Mouse (Mus musculus) brain, embryonic 14.5 days (tissue): ENCODE measurements at regions not wholly inside any gene's neighbourhood (a gene's known extent, or its start where the extent isn't known, plus 50 kb on each side); places are given as distances from the start of the nearest gene placed in this dataset.

Experiments used
- CTCF ChIP-seq: fragments of 200-500 bp; IDR thresholded peaks from 2 replicates; pipeline ENCODE4 v1.5.1; 2012; ENCODE audit warnings: inconsistent platforms, mild to moderate bottlenecking, moderate library complexity, borderline replicate concordance; ENCODE audit not compliant: insufficient read depth, insufficient read length; ENCODE audit errors: extremely low read depth
- POLR2A ChIP-seq: fragments of 200-500 bp; IDR thresholded peaks from 2 replicates; pipeline ENCODE4 v1.6.1; 2012; ENCODE audit warnings: mild to moderate bottlenecking, inconsistent platforms, borderline replicate concordance; ENCODE audit not compliant: poor library complexity, insufficient read depth, insufficient read length, severe bottlenecking; ENCODE audit errors: extremely low read depth

GRCm38 (mm10) chr5:39257745-39258144 is 381.1 kb upstream of the Clnk start:
- no peak for TF ChIP-seq POLR2A
- TF ChIP-seq CTCF = no peak
